Mouse (Mus musculus) lung, postnatal 0 days (tissue): ENCODE results near the gene Rab44.

Source experiments
- CTCF ChIP-seq: IDR thresholded peaks from 2 replicates; pipeline ENCODE4 v1.5.1; 2016; ENCODE audit warnings: antibody characterized with exemption, mild to moderate bottlenecking
- EP300 ChIP-seq: IDR thresholded peaks from 2 replicates; pipeline ENCODE4 v1.6.1; 2016; ENCODE audit warnings: antibody characterized with exemption, mild to moderate bottlenecking, control low read depth

DNA sequence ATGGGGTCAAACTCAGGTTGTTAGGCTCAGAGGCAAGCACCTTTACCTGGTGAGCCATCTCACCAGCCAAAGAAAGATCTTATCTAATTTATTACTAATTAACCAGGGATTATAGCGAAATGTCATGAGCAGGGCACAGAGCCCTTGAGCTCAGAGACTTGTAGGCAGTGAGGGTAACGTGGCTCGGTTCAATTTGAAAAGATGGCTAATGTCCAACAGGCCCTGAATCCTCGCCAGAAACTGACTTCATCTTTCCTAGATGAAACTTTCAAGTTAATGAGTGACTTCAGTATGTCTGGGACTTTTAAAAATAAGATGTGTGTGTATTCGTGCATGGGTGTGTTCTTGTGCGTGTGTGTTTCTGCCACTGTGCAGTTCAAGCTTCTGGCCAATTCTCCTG is 8.9 kb downstream of the Rab44 start:
- no peak for TF ChIP-seq CTCF
- TF ChIP-seq EP300, result no peak
